Comparison of ENCODE assay signal across 11 mouse cellular contexts in the genomic region with DNA sequence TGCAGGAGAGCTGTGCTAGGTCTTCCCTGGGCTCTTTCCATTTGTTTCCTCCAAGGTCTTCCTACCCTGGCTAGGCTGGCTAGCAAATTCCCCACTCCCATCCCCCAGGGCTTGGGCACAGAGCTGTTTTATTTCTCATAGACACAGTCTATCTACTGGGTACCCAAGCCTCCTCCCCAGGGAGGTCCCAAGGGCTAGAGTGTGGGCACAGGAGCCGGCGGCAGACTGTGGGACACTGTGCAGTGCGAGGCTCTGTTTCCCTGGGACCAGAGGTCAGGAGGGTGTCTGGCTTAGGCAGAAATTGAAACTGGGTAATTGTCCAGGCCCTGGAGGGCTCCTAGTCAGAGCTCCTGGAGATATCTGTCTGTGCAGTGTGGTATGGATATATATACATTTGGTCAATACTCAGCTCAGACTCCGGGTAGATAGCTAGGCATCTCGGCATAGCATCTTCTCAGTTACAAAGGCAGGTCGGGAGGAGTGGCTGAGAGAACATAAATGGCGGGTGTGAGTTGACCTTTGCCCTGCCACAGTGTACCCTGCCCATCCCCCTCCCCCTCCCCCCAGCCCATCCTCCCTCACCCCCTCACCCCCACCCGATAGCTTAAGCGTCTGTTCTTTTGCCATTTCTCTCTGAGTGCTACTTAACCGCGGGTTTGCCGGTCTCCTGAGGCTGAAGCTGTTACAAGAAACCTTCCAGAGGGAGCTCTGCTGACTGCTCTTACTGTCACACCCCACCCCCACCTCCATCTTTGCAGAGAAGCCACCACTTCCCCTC. TPM values are rescaled to one million over a fixed set of nuclear protein-coding genes. Genes with fewer than 3 reads are reported as not detected.
DNase-seq lines count a peak whose midpoint lies in the region; ATAC-seq lines count a peak whose summit lies in the region.
"Had no signal": no experiment of that assay in that cellular context is flagged by ENCODE, and none has a peak within 500 bp of the region (broad histone marks: within the 10 kb centered on the region; RNA-seq: fewer than 3 reads in every experiment).

No protein-coding gene starts in this region.

- no peak overlapping the region for H3K4me3 ChIP-seq in lung, embryonic 16.5 days (ENCODE audit: low read length)
- H3K4me3 ChIP-seq in embryonic facial prominence, embryonic 11.5 days (ENCODE audit: low read depth, low read length): no peak overlapping the region
- H3K4me3 ChIP-seq in limb, embryonic 10.5 days: no peak overlapping the region
- H3K4me3 ChIP-seq in neural tube, embryonic 15.5 days (replicated peaks): no peak overlapping the region
- H3K4me3 ChIP-seq: embryonic facial prominence, embryonic 13.5 days; heart, adult 2 months had no signal

- peaks cover 15% of the 10 kb centered on the region for H3K4me1 ChIP-seq in lung, embryonic 16.5 days (replicated peaks; ENCODE audit: control insufficient read depth, insufficient read depth, low read length)
- H3K4me1 ChIP-seq in embryonic facial prominence, embryonic 11.5 days (ENCODE audit: control insufficient read depth, insufficient read depth, low read length): no peaks in the 10 kb centered on the region
- peaks cover 28% of the 10 kb centered on the region for H3K4me1 ChIP-seq in limb, embryonic 10.5 days
- peaks cover 15% of the 10 kb centered on the region for H3K4me1 ChIP-seq in neural tube, embryonic 15.5 days

- H3K27me3 ChIP-seq in lung, embryonic 16.5 days (ENCODE audit: control insufficient read depth, insufficient read depth, low read depth, low read length): no peaks in the 10 kb centered on the region
- H3K27me3 ChIP-seq in embryonic facial prominence, embryonic 11.5 days (ENCODE audit: control insufficient read depth, insufficient read depth, low read length): no peaks in the 10 kb centered on the region
- H3K27me3 ChIP-seq in limb, embryonic 10.5 days (ENCODE audit: low read depth, poor library complexity, severe bottlenecking): 0 out of 2 replicates have a peak, but pooled peaks cover 3% of the 10 kb centered on the region
- H3K27me3 ChIP-seq in neural tube, embryonic 15.5 days (replicated peaks): no peaks in the 10 kb centered on the region

- H3K27ac ChIP-seq in lung, embryonic 16.5 days (ENCODE audit: low read length): peak overlapping the region; percentile 67
- no peak overlapping the region for H3K27ac ChIP-seq in embryonic facial prominence, embryonic 11.5 days (replicated peaks; ENCODE audit: low read depth, low read length)
- H3K27ac ChIP-seq in limb, embryonic 10.5 days: 0 out of 2 replicates have a peak overlapping the region, but pooled peaks have one; percentile 7
- no peak overlapping the region for H3K27ac ChIP-seq in neural tube, embryonic 15.5 days (replicated peaks)
- H3K27ac ChIP-seq: embryonic facial prominence, embryonic 13.5 days had no signal

- WGBS in lung, embryonic 16.5 days: 10% methylated on average over 12 of the region's 12 CpGs
- 7% methylated on average over 12 of the region's 12 CpGs for WGBS in embryonic facial prominence, embryonic 11.5 days
- WGBS in limb, embryonic 10.5 days: 12% methylated on average over 12 of the region's 12 CpGs
- WGBS in neural tube, embryonic 15.5 days: 20% methylated on average over 12 of the region's 12 CpGs

- H3K4me2 ChIP-seq in lung, embryonic 16.5 days (ENCODE audit: low read depth, low read length): no peak overlapping the region
- no peak overlapping the region for H3K4me2 ChIP-seq in embryonic facial prominence, embryonic 11.5 days (ENCODE audit: low read depth, low read length)
- H3K4me2 ChIP-seq in neural tube, embryonic 15.5 days: peak overlapping the region; percentile 19
- H3K4me2 ChIP-seq: embryonic facial prominence, embryonic 13.5 days had no signal

- ATAC-seq in lung, embryonic 16.5 days (ENCODE audit: low read depth): peak; percentile 73
- peak; percentile 50 for ATAC-seq in embryonic facial prominence, embryonic 11.5 days (replicated peaks; ENCODE audit: insufficient number of reproducible peaks, low FRiP score, low TSS enrichment, low read depth)
- ATAC-seq in neural tube, embryonic 15.5 days (ENCODE audit: low FRiP score): peak; percentile 21; the same call in 1 of the 2 replicates

- H3K9me3 ChIP-seq in lung, embryonic 16.5 days (ENCODE audit: control insufficient read depth, low read length): no peaks in the 10 kb centered on the region
- no peaks in the 10 kb centered on the region for H3K9me3 ChIP-seq in embryonic facial prominence, embryonic 11.5 days (replicated peaks; ENCODE audit: control insufficient read depth, low read length)
- no peaks in the 10 kb centered on the region for H3K9me3 ChIP-seq in limb, embryonic 10.5 days (replicated peaks)
- no peaks in the 10 kb centered on the region for H3K9me3 ChIP-seq in neural tube, embryonic 15.5 days (replicated peaks)
- H3K9me3 ChIP-seq: embryonic facial prominence, embryonic 13.5 days had no signal

- 0 out of 2 replicates have a peak overlapping the region, but pooled peaks have one; percentile 26 for H3K9ac ChIP-seq in lung, embryonic 16.5 days (ENCODE audit: low read length)
- H3K9ac ChIP-seq in embryonic facial prominence, embryonic 11.5 days (replicated peaks; ENCODE audit: low read length): no peak overlapping the region
- no peak overlapping the region for H3K9ac ChIP-seq in neural tube, embryonic 15.5 days (replicated peaks)
- H3K9ac ChIP-seq: embryonic facial prominence, embryonic 13.5 days had no signal

- no peaks in the 10 kb centered on the region for H3K36me3 ChIP-seq in lung, embryonic 16.5 days (ENCODE audit: control insufficient read depth, insufficient read depth, low read length)
- no peaks in the 10 kb centered on the region for H3K36me3 ChIP-seq in embryonic facial prominence, embryonic 11.5 days (replicated peaks; ENCODE audit: control insufficient read depth, insufficient read depth, low read depth, low read length)
- no peaks in the 10 kb centered on the region for H3K36me3 ChIP-seq in limb, embryonic 10.5 days
- H3K36me3 ChIP-seq in neural tube, embryonic 15.5 days: no peaks in the 10 kb centered on the region
- H3K36me3 ChIP-seq: embryonic facial prominence, embryonic 13.5 days had no signal

- DNase-seq in lung, postnatal 14 days: no peak
- DNase-seq in embryonic facial prominence, embryonic 11.5 days (ENCODE audit: low spot score): no peak
- DNase-seq in limb, embryonic 10.5 days (ENCODE audit: low spot score): no peak
- DNase-seq in urinary bladder, postnatal 25 days (ENCODE audit: low spot score): no peak
- DNase-seq in cerebellum, postnatal 25 days: no peak
- DNase-seq in Muller cell, postnatal 12 days (ENCODE audit: inconsistent ontology term): no peak

RNA-seq across cellular contexts. Expression of gene Accsl, which starts 4.7 kb away (rescaled TPM):
- not detected in 2 replicates for polyA plus RNA-seq in lung, embryonic 16.5 days (2015; fragmentation: Nextera tagmentation; extraction: Ambion mirVana)
- not detected in 2 replicates for polyA plus RNA-seq in embryonic facial prominence, embryonic 11.5 days (2014; fragmentation: Nextera tagmentation; extraction: Ambion mirVana)
- polyA plus RNA-seq in limb, embryonic 10.5 days (2016; fragmentation: Nextera tagmentation; extraction: Ambion mirVana): not detected in 2 replicates
- polyA plus RNA-seq in neural tube, embryonic 15.5 days (2015; fragmentation: Nextera tagmentation; extraction: Ambion mirVana): 0.23 and 0.37 TPM in 2 replicates
- polyA plus RNA-seq: embryonic facial prominence, embryonic 13.5 days; liver, adult 2 months had no signal

RNA-seq across cellular contexts. Expression of gene Accs, which starts 23.9 kb away (rescaled TPM):
- polyA plus RNA-seq in lung, embryonic 16.5 days (2015; fragmentation: Nextera tagmentation; extraction: Ambion mirVana): 6.8 and 9.3 TPM in 2 replicates
- polyA plus RNA-seq in embryonic facial prominence, embryonic 11.5 days (2014; fragmentation: Nextera tagmentation; extraction: Ambion mirVana): 6.7 and 8.5 TPM in 2 replicates
- 9.3 and 10.2 TPM in 2 replicates for polyA plus RNA-seq in limb, embryonic 10.5 days (2016; fragmentation: Nextera tagmentation; extraction: Ambion mirVana)
- polyA plus RNA-seq in neural tube, embryonic 15.5 days (2015; fragmentation: Nextera tagmentation; extraction: Ambion mirVana): 4.2 and 5.4 TPM in 2 replicates

RNA-seq across cellular contexts. Expression of gene Ext2, which starts 51.3 kb away (rescaled TPM):
- polyA plus RNA-seq in lung, embryonic 16.5 days (2015; fragmentation: Nextera tagmentation; extraction: Ambion mirVana): 119 and 128 TPM in 2 replicates
- polyA plus RNA-seq in embryonic facial prominence, embryonic 11.5 days (2014; fragmentation: Nextera tagmentation; extraction: Ambion mirVana): 70.1 and 79.0 TPM in 2 replicates
- polyA plus RNA-seq in limb, embryonic 10.5 days (2016; fragmentation: Nextera tagmentation; extraction: Ambion mirVana): 70.0 and 79.1 TPM in 2 replicates
- 69.7 and 77.0 TPM in 2 replicates for polyA plus RNA-seq in neural tube, embryonic 15.5 days (2015; fragmentation: Nextera tagmentation; extraction: Ambion mirVana)

Comparison
In these comparisons a context has a peak if more than half of its experiments do, and no peak if none do; other contexts are left out.
1. ATAC-seq: peak in every context shown above with its lines; median percentile 73 in lung, embryonic 16.5 days; 50 in embryonic facial prominence, embryonic 11.5 days; 21 in neural tube, embryonic 15.5 days.
2. H3K27ac ChIP-seq: peak in lung, embryonic 16.5 days (single experiment) and limb, embryonic 10.5 days (single experiment); none in embryonic facial prominence, embryonic 11.5 days (single experiment) and neural tube, embryonic 15.5 days (single experiment).